Mouse (Mus musculus): ENCODE results near the gene Adgrg7. TPM values are rescaled to one million over a fixed set of nuclear protein-coding genes. Genes with fewer than 3 reads are reported as not detected.
A peak's percentile ranks its signal among the peaks of the same experiment; 100 is the strongest.

The Adgrg7 gene
- polyA plus RNA-seq, 1 experiment from 2014 or later: not detected

DNA sequence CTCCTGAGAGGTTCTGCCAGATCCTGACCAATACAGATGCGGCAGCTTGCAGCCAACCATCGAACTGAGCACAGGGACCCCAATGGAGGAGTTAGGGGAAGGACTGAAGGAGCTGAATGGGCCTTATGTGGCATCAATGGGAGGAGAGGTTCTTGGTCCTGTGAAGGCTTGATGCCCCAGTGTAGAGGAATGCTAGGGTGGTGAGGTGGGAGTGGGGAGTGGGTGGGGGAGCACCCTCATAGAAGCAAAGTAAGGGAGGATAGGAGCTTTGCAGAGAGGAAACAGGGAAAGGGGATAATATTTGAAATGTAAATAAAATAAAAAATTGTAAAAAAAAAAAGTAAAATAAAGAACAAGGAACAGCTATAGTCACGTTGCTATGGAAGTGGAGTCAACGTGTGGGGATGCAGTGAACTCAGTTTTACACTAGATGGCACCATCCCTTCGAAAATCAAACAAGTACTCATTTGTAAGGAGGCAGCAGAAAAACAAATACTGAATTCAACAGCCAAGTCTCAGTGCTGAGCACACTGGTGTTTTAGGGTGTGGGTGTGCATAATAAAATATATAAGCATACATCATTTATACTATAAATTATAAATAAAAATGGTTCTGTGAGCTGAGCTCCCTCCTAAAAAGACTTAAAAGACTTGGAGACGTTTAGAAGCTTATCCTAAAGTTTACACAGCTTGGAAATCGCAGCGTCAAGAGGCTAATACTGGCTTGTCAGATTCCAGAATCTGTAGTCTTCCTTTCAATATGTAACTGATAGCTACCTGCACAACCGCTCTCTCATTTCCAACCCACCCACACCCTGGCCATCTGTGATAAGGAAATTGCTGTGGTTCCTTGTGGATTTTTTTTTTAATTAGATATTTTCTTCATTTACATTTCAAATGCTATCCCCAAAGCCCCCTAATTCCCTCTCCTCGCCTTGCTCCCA lies 24.2 kb downstream of the Adgrg7 start:
- Histone ChIP-seq H3K4me1 (no peaks in the 10 kb centered on the region), H3K4me2 (replicated peaks) (no peak overlapping the region), H3K4me3 (no peak overlapping the region), H3K9ac (no peak overlapping the region), H3K36me3 (no peaks in the 10 kb centered on the region), H3K27me3 (no peaks in the 10 kb centered on the region), H3K9me3 (replicated peaks) (no peaks in the 10 kb centered on the region), H3K27ac (no peak overlapping the region)
- 49% methylated on average over 10 of the region's 10 CpGs for WGBS
- peak; percentile 40; the same call in 1 of the 2 replicates for ATAC-seq (ENCODE audit: low FRiP score)

DNA sequence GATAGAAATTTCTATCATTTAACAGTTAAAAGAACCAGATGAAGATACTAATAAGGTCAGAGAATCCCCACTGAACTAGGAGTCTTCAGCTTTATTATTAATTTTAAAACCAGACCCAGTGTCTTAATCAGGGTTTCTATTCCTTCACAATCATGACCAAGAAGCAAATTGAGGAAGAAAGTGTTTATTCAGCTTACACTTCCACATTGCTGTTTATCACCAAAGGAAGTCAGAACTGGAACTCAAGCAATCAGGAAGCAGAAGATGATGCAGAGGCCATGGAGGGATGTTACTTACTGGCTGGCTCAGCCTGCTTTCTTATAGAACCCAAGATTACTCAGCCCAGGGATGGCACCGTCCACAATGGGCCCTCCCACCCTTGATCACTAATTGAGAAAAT lies 66.6 kb downstream of the Adgrg7 start:
- 48% methylated on average over 1 of the region's 1 CpGs for WGBS
- H3K4me1 ChIP-seq: no peaks in the 10 kb centered on the region
- no peaks in the 10 kb centered on the region for H3K36me3 ChIP-seq
- ATAC-seq (ENCODE audit: low FRiP score): no peak
- H3K27ac ChIP-seq: no peak overlapping the region
- H3K4me2 ChIP-seq (replicated peaks): no peak overlapping the region
- no peaks in the 10 kb centered on the region for H3K9me3 ChIP-seq (replicated peaks)
- no peak overlapping the region for H3K4me3 ChIP-seq
- H3K9ac ChIP-seq: no peak overlapping the region
- no peaks in the 10 kb centered on the region for H3K27me3 ChIP-seq

DNA sequence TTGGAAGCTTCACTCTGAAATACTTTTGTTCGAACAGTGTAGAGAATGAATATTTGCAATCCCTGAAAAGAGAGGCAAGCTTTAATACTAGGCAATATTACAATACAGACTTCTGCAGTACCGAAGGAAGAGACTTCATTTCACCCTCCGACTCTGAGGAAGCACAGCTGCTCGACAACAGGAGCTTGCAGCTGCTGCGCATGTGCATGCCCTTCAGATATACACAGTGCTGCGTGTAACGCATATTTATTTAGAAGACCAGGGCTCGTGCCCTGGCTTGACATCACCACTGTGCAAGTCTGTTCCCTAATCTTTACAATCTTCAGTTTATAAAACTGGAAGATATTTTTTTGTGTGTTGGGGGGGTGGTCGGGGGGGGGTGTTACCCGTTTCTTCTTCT lies 70.7 kb downstream of the Adgrg7 start:
- H3K9me3 ChIP-seq (replicated peaks): no peaks in the 10 kb centered on the region
- H3K9ac ChIP-seq: no peak overlapping the region
- 85% methylated on average over 10 of the region's 10 CpGs for WGBS
- no peaks in the 10 kb centered on the region for H3K36me3 ChIP-seq
- no peak for ATAC-seq (ENCODE audit: low FRiP score)
- H3K27me3 ChIP-seq: no peaks in the 10 kb centered on the region
- no peak overlapping the region for H3K4me2 ChIP-seq (replicated peaks)
- H3K4me1 ChIP-seq: no peaks in the 10 kb centered on the region
- no peak overlapping the region for H3K4me3 ChIP-seq
- no peak overlapping the region for H3K27ac ChIP-seq

DNA sequence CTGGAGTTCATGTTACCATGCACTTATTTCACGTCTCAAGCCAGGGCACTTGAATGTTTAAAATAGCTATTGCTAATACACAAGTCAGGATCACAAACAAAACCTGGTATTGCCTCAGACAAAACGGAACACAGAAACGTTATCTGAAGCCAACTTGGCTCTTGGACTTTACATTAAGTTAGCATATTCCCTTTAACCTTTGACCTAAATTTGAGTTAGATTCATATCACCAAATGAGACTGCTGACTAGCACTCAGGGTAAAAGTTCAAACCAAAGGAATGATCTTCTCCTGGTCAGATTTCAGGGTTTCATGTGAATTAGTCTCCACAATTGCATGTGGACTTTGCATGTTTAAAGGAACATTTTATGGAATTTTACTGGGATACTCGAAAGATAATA lies 73.3 kb downstream of the Adgrg7 start:
- 74% methylated on average over 4 of the region's 4 CpGs for WGBS
- Histone ChIP-seq H3K4me3 (no peak overlapping the region), H3K4me2 (replicated peaks) (no peak overlapping the region), H3K4me1 (no peaks in the 10 kb centered on the region), H3K9ac (no peak overlapping the region), H3K27me3 (no peaks in the 10 kb centered on the region), H3K9me3 (replicated peaks) (no peaks in the 10 kb centered on the region), H3K27ac (no peak overlapping the region), H3K36me3 (no peaks in the 10 kb centered on the region)
- ATAC-seq (ENCODE audit: low FRiP score): no peak

DNA sequence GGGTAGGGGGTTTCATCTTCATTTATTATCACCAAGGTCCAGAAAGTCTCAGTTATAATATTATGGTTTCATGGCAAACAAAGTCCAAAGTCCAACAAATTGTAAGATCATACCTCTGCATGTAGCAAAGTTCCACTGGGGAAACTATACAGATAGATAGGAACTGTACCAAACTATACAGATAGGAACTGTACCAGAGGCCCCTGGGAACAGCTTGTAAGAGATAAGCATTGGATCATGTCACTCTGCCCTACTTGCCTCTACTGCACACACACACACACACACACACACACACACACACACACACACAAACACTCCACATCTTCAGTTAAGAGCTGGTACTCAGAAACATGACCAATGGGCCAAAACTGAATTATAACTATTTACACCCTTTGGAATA lies 76.6 kb downstream of the Adgrg7 start:
- peaks cover 14% of the 10 kb centered on the region for H3K4me1 ChIP-seq
- no peak overlapping the region for H3K4me3 ChIP-seq
- H3K9me3 ChIP-seq (replicated peaks): no peaks in the 10 kb centered on the region
- no peak overlapping the region for H3K9ac ChIP-seq
- no peaks in the 10 kb centered on the region for H3K36me3 ChIP-seq
- ATAC-seq (ENCODE audit: low FRiP score): no peak
- H3K27ac ChIP-seq: no peak overlapping the region
- H3K27me3 ChIP-seq: no peaks in the 10 kb centered on the region
- no peak overlapping the region for H3K4me2 ChIP-seq (replicated peaks)

DNA sequence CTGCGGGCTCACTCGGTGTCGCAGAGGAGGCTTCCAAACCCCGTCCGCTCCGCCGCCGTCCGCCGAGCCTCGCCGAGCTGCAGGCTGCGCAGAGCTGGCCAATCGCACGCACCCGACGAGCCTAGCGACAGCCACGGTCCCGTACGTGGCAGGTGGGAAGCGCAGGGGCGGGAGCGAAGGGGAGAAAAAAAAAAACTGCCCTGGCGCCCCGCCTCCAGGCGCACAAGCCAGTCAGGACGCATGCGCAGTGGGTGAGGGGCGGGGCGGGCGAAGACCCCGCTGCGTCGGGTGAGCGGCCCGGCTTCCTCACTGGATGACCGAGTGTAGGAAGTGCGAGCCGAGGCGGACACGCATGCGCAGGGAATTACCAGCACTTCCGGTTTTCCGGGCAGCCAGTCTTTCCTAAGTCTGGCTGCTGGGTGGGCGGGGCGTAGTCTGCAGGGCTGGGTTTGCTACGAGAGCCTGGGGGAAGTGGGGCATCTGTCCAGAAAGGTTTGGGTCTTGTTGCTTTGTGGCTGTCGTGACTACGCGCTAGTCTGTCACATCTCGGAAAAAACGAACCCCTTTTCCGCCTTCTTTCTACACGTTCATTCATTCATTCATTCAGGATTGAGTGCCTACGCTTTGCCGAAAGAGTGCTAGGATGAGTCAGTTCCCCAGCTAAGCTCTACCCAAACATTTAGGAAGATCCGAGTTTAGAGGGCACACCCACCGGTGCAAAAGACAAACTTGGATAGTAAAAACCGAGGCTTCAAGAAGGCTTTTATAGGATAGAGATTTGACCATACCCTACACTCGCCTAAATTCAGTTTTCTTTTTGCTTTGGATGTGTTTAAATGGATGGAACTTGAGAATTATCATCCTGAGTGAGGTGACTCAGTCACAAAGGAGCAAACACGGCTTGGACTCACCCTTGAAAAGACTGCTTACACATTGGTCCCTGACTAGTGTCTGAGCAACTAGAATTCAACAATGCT lies 78.1 kb downstream of the Adgrg7 start, which contains the start of gene Tfg:
TSS of gene Tfg (minus strand) at position 227 of the 977 bp plus-strand sequence.
- peak within 1 kb of the TSS; percentile 67 for H3K4me2 ChIP-seq (replicated peaks)
- peak within 1 kb of the TSS; percentile 92 for H3K9ac ChIP-seq
- H3K27ac ChIP-seq: peak within 1 kb of the TSS; percentile 98
- under 1% methylated on average over 58 of the region's 62 CpGs for WGBS
- no peaks in the 10 kb centered on the region for H3K9me3 ChIP-seq (replicated peaks)
- H3K4me1 ChIP-seq: peaks cover 14% of the 10 kb centered on the region
- 0 out of 2 replicates have a peak, but pooled peaks cover 1% of the 10 kb centered on the region for H3K36me3 ChIP-seq
- H3K4me3 ChIP-seq: peak within 1 kb of the TSS; percentile 83
- ATAC-seq (ENCODE audit: low FRiP score): peak; percentile 97
- no peaks in the 10 kb centered on the region for H3K27me3 ChIP-seq

DNA sequence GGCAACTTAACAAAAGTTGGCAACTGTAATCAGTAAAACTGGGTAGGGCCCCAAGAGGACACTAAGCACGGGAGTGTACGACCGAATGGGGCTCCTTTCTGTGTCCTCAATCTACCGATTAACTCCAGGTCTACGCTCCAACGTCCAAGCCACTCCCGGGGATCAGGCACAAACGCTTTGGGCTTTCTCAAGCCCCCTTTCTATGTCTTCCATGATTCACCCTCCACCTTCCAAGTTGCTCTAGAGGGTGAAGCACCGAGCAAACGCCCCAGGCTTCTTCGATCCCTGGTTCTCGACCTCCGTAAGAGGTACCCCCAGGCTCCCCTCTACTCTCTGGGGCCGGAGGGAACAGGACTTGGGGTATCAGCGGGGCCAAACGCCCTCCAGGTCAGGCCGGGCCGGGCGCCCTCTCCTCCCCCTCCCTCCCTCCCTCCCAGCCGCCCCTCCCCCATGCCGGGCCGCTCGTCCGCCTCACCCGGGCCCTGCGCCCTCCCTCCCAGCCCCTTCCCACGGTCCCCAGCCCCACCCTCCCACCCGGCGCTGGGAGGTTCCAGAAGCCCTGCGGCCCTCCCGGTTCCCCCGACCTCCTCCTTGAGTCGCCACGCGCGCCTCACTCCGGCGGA lies 79.0 kb downstream of the Adgrg7 start:
- H3K4me3 ChIP-seq: peak overlapping the region; percentile 83
- no peaks in the 10 kb centered on the region for H3K27me3 ChIP-seq
- peak overlapping the region; percentile 98 for H3K27ac ChIP-seq
- peak overlapping the region; percentile 92 for H3K9ac ChIP-seq
- no peaks in the 10 kb centered on the region for H3K9me3 ChIP-seq (replicated peaks)
- H3K4me2 ChIP-seq (replicated peaks): peak overlapping the region; percentile 67
- ATAC-seq (ENCODE audit: low FRiP score): peak; percentile 89
- peaks cover 14% of the 10 kb centered on the region for H3K4me1 ChIP-seq
- peaks cover 8% of the 10 kb centered on the region for H3K36me3 ChIP-seq
- 0% methylated on average over 29 of the region's 38 CpGs for WGBS

DNA sequence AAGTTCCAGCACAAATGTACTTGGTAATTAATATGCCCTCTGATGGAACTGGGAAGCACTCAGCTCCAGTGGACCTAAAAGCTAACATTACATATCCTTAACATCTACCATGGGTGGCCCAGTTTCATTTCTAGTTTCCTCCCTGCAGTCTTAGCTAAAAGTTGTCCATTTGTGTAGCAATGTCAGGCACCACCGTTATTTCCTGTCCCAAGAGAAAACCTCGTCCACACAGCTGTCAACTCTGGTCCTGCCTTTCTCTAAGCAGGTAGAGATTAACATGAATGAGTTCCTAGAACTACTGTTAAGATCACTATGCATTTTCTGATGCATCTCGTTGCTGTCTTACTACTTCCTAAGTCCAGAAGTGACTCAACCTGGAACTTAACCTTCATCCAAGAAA lies 80.0 kb downstream of the Adgrg7 start:
- Histone ChIP-seq H3K4me2 (replicated peaks) (peak overlapping the region; percentile 67), H3K4me3 (0 out of 2 replicates have a peak overlapping the region, but pooled peaks have one; percentile 83), H3K36me3 (peaks cover 19% of the 10 kb centered on the region), H3K9ac (no peak overlapping the region), H3K9me3 (replicated peaks) (no peaks in the 10 kb centered on the region), H3K27ac (no peak overlapping the region), H3K27me3 (no peaks in the 10 kb centered on the region), H3K4me1 (peaks cover 14% of the 10 kb centered on the region)
- ATAC-seq (ENCODE audit: low FRiP score): no peak
- 72% methylated on average over 3 of the region's 3 CpGs for WGBS

DNA sequence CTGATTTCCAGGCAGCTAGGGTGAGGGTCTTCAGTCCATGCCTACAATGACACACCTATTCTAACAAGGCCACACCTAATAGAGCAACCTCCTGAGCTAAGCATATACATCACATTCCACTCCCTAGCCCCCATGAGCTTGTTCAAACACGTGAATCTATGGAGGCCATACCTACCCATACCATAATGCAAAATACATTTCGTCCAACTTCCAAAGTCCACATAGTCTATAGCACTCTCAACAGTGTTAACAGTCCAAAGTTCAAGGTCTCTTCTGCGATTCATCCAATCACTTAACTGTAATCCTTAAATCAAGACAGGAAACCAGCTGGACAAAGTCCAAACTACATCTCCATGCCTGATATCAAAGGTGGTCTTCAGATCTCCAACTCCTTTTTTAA lies 85.6 kb downstream of the Adgrg7 start:
- Histone ChIP-seq H3K9me3 (replicated peaks) (no peaks in the 10 kb centered on the region), H3K36me3 (peaks cover 53% of the 10 kb centered on the region), H3K27ac (no peak overlapping the region), H3K27me3 (no peaks in the 10 kb centered on the region), H3K9ac (no peak overlapping the region), H3K4me2 (replicated peaks) (no peak overlapping the region), H3K4me1 (peaks cover 2% of the 10 kb centered on the region; the same call in 1 of the 2 replicates), H3K4me3 (no peak overlapping the region)
- ATAC-seq (ENCODE audit: low FRiP score): no peak
- WGBS: 94% methylated on average over 3 of the region's 3 CpGs

DNA sequence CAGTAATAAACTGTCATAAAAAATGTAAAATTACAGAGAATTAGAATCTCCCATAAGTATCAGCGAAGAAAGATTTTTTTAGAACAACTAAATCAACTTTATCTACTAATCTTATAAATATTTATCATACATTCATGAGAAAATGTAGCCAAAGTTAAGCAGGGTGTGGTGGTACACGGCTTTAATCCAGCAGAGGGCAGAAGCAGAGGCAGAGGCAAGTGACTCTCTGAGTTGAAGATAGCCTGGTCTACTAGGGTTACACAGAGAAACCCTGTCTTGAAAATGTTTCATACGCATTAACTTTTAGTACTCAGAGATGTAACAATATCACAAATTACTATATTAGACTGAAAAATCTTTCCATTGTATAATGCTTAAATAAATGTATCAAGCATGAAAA lies 89.9 kb downstream of the Adgrg7 start:
- WGBS: 91% methylated on average over 3 of the region's 3 CpGs
- Histone ChIP-seq H3K9me3 (replicated peaks) (no peaks in the 10 kb centered on the region), H3K36me3 (peaks cover 57% of the 10 kb centered on the region), H3K9ac (no peak overlapping the region), H3K27ac (no peak overlapping the region), H3K4me3 (no peak overlapping the region), H3K27me3 (no peaks in the 10 kb centered on the region), H3K4me1 (no peaks in the 10 kb centered on the region), H3K4me2 (replicated peaks) (no peak overlapping the region)
- no peak for ATAC-seq (ENCODE audit: low FRiP score)

DNA sequence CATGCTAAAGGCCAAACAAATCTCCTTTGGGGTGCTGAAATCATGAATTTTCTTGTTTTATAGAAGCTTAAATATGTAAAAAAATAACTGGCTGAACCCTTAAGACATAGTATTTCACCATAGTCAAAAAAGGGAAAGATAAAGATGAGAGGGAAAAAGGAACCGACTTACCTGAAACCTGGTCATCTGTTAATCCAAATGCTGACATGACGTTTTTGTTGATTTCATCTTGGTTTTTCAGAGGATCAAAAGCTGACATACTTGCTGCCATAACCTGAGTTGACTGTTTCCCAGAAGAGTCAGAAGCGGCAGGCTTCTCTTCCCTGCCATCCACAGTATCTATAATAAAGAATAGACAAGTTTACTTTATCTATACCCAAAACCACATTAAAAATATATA lies 94.8 kb downstream of the Adgrg7 start:
- no peak for ATAC-seq (ENCODE audit: low FRiP score)
- Histone ChIP-seq H3K9me3 (replicated peaks) (no peaks in the 10 kb centered on the region), H3K36me3 (peaks cover 41% of the 10 kb centered on the region), H3K9ac (no peak overlapping the region), H3K4me2 (replicated peaks) (no peak overlapping the region), H3K27me3 (no peaks in the 10 kb centered on the region), H3K4me3 (no peak overlapping the region), H3K27ac (no peak overlapping the region), H3K4me1 (no peaks in the 10 kb centered on the region)
- 94% methylated on average over 3 of the region's 3 CpGs for WGBS

DNA sequence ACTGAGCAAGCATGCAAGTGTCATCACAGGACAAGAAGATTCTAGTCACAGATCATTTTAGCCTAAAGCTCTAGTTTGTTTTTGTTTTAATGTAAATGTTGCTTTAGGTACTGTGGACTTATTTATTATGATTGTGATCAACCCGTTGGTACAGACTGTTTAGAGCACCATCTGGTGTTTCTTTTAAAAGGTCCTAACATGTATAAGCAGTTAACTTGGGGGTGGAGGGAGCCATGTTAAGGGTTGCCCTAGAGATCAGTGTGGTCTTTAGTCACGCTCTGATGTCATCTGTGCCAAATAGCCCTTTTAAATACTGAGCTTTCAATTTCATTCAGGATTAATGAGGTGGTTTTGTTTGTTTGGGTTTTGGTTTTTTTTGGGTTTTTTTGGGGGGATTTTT lies 99.2 kb downstream of the Adgrg7 start:
- Histone ChIP-seq H3K36me3 (peaks cover 36% of the 10 kb centered on the region), H3K4me3 (no peak overlapping the region), H3K9ac (no peak overlapping the region), H3K27me3 (no peaks in the 10 kb centered on the region), H3K4me2 (replicated peaks) (no peak overlapping the region), H3K27ac (no peak overlapping the region), H3K9me3 (replicated peaks) (no peaks in the 10 kb centered on the region), H3K4me1 (no peaks in the 10 kb centered on the region)
- 56% methylated on average over 2 of the region's 2 CpGs for WGBS
- no peak for ATAC-seq (ENCODE audit: low FRiP score)
